Mouse (Mus musculus): ENCODE results near the gene Dip2b.
A peak's percentile ranks its signal among the peaks of the same experiment; 100 is the strongest.
"Not testable (repeated sequence)": the region's sequence is repeated elsewhere in the genome, so short reads cannot be mapped to it uniquely, and the experiment has no call there.

Gene Dip2b

DNA sequence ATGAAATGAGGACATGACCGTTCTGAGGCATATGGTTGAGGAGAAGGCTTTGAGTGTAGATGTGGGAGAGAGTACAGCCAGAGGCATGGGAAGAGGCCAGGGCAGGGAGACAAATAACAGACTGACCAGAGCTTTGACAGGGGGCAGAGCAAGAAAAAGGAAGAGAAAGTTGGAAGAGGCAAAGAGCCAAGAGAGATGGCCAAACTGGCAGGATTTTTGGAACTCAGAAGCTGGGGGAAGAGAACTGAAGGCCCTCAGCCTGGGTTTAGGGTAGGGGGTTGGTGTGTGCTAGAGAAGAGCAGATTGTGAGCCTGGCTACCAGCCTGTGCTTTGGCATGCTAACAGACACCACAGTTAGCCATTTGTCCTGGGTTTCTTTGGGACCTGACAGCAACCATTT lies 187.4 kb downstream of the Dip2b start:
- peak; percentile 85 to 91 for DNase-seq

DNA sequence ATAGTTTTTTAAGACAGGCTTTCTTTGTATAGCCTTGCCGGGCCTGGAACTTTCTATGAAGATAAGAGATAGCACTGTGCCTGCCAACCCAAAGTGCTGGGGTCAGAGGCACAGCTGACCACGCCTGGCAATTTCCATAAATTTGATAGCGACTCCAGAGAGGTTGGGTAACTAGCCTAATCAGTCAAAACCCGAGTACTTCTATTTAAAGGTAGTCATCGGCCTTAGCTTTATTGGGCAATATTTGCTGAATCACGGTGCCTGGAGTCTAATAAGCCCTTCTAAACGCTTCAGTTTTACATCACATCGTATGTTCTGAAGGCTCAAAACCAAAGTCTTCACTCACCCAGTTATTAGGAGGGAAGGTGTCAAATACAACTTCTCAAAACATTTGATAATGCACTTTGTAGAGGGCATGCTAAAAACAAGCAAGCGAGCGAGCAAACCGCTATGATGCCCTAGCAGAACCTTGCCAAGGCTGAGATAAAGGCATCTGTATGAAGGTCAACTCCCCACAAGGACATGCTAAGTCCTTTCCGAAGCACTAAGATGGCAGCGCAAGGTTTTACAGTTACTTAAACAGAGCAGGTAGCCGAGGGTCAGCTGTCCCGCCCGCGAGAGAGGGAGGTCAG lies 188.7 kb downstream of the Dip2b start:
- no peak for DNase-seq

GRCm38 (mm10) chr15:100227663-100228534 lies 189.4 kb downstream of the Dip2b start, which contains the start of gene Atf1:
TSS of gene Atf1 (plus strand) at chr15:100227819.
- peak; percentile 97 for DNase-seq

DNA sequence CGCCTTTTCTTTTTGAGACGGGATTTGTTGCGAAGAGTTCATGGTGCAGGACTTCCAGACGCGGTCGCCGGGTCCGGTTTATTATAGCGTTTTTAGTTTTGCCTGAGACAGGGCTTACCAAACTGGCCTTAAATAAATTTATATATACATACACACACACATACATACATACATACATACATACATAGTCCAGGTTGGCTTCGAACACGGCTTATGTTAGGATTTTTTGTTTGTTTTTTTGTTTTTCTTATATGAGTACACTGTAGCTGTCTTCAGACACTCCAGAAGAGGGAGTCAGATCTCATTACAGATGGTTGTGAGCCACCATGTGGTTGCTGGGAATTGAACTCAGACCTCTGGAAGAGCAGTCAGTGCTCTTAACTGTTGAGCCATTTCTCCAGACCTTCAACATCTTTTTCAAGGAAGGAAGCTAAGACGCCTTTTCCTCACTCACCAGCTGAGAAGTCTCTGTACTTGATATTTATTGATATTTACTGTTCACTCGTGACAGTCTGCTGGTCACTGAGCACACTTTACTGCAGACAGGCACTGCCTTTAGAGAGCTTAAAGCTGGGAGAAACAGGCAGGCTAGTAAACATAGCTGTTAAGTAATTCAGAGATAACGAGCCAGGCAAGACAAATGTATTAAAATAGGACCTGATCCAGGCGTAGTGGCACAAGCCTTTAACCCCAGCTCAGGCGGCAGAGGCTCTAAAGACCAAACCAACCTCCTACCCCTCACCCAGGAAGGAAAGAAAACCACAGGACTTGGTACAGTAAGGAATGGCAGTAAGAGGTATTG lies 190.3 kb downstream of the Dip2b start:
- no peak for DNase-seq

GRCm38 (mm10) chr15:100230655-100231054 lies 192.2 kb downstream of the Dip2b start:
- DNase-seq: no peak

DNA sequence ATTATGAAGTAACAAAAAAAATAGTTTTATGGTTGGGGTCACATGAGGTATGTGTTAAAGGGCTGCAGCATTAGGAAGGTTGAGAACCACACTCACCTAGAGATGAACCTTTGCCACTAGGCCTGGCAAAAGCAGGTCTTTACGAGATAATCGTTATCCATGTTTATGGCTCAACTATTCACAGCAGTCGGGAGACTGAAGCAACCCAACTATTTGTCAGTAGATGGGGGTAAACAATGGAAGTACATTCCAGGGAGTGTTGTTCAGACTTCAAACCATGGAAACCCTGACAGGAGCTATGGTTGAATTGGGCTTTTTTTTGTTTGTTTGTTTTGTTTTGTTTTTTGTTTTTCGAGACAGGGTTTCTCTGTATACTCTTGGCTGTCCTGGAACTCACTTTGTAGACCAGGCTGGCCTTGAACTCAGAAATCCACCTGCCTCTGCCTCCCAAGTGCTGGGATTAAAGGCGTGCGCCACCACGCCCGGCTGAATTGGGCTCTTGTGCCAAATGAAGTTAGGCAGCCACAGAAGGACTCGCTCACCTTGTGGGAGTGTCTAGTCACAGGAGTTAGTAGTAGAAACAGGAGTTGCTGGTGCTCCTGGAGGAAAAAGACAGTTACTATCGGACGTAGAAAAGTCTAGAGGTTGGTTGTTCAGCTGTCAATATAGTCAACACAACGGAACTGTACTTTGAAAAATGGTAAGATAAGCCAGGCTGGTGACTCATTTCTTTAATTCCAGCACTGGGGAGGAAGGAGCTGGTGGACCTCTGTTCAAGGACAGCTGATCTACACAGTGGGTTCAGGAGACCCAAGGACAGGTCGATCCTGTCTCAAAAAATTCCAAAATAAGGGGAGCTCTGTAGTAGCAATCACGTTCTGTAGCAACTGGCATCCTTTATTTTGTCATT lies 193.4 kb downstream of the Dip2b start:
- no peak for DNase-seq

DNA sequence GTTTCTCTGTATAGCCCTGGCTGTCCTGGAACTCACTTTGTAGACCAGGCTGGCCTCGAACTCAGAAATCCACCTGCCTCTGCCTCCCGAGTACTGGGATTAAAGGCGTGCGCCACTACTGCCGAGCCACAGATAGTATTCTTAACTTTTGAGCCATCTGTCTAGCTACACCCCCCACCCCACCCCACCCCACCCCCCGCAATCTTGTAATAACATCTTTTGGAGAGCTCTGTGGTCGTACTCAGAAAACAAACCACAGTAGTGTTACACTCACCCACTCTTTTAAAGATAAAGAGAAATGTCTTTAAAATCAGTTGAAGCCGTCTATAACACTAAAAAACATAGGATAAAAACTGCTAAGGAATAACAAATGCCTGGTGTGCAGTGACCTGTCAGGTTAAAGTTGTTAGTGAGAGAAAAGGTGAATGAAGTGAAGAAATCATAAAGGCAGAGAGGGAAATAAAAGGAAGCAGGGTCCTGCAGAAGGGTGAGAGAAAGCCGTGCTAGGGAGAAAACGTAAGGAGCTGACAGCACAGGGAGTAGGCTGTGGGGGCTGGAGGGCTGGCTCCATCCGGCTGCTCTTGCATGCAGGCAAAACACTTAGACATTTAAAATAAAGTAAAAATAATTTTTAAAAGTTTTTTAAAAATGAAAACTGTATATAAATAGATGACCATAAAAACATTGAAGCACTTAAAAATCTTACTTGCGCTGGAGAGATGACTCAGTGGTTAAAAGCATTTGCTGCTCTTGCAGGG lies 196.9 kb downstream of the Dip2b start:
- DNase-seq: no peak

GRCm38 (mm10) chr15:100236952-100237351 lies 198.5 kb downstream of the Dip2b start:
- no peak for DNase-seq

DNA sequence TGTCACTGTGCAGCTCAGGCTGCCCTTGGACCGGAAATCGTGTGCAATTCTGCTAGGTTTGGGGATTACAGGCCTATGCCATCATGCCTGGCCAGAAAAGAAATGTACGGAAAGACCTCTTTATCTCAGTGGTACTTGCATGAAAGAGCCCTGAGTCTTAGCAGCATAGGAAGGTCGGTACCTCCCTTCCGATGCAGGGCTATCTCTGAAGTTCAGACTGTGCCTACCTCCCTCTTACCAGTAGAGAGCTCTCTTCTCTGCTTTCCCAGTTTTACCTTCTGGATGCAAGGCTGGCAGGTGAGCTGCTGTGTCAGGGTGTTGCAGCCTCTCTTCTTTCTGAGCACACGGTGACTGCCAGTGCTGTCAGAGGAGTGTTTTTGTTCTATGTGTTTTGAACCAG lies 203.3 kb downstream of the Dip2b start:
- DNase-seq: no peak

DNA sequence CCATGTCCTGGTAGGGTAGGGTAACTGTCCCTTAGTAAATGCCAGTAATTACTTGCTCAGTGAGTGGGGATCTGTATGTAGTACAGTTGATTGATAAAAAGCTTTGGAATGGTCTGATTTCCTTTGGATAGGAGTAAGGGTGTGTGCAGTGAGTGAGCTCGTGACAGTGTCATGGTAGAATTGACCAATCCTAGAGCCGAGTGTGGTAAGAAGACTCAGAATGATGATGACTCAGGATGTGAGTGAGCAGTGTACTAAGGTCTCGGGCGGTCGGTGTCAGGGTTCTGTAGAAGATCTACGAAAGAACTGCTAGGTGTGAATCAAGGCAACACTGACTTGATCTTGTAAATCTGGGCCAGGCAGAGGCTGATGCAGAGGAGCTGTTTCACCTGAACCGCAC lies 207.5 kb downstream of the Dip2b start:
- no peak for DNase-seq

- DNase-seq: no peak
These were observed 208.8 kb downstream of the Dip2b start for GRCm38 (mm10) chr15:100247296-100247695.

DNA sequence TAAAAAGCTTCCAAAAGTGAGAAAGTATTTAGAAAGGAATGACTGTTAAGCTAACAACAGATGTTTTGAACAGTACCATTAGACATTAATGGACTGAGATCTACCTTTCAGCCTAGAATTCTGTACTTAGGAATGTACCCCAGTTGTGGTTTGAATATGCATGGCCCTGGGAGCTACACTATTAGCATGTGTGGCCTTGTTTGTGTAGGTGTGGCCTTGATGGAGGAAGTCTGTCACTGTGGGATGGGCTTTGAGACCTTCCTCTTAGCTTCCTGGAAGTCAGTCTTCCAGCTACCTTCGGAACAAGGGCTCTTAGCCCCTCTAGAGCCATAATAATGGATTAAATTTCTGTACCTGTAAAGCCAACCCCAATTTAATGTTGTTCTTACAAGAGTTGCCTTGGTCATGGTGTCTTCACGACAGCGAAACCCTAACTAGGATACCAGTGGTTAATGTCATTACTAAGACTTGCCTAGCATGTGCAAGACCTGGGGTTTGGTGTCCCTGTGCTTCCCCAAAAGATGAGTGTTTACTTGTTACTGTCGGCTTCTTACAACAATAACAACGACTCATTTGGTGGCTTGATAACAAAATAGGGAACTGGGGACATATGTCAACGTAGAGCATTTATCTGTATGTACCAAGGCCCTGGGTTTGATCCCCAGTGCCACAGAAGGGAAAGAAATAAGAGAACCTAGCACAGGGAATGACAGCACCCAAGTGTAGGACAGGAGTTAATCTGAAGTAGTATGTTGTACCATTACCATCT lies 210.4 kb downstream of the Dip2b start:
- DNase-seq: no peak

DNA sequence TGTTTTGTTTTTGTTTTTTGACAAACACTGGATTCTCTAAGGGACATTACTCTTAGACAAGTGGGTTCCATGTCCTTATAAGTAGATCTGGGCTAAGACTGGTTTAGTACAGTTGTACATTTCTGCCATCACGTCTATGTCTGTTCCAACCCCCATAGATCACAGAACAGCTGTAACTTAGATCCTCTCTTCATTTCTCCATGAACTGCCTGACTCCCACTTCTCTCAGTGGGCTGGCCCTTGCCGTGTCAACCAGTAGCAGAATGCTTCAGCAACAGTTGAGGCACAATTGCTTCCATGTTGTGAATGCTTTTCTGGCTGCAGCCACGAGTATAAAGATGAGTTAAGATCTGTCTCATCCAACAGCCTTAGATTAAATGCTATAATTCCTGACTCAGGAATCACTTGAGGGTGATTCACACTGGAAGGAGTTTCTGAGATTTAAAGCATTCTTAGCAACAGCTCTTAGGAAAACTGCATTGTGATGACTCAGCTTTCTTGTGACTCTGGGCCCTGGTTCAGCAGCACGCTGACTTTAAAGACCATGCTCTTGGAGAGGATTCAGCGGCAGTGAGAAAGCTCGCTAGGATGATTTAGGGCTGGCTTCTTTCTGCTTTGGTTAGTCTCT lies 212.8 kb downstream of the Dip2b start:
- no peak for DNase-seq

GRCm38 (mm10) chr15:100256386-100256785 lies 217.9 kb downstream of the Dip2b start:
- DNase-seq: no peak

GRCm38 (mm10) chr15:100257305-100257704 lies 218.8 kb downstream of the Dip2b start:
- no peak for DNase-seq

- DNase-seq: no peak
These were observed 220.4 kb downstream of the Dip2b start for GRCm38 (mm10) chr15:100258646-100259425.

DNA sequence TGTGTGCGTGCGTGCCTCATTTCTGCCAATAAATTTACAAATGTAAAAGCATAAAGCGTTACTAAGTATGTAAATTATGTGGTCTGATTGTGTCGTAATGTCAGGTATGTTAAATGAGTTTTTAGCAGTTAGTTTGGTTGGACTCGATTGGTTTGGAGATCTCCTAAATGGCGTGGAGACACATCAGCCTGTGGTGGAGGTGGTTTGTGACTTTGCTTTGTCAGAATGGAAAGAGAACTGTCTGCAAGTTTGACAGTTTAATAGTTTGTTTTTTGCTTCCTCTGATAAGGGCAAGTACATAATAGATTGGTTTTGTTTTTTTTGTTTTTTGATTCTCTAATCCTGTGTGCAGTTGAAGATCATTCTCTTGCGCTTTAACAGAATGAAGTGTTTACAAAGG lies 221.9 kb downstream of the Dip2b start:
- not testable (repeated sequence) for DNase-seq

- peak; percentile 29 to 47 for DNase-seq
These were observed 224.9 kb downstream of the Dip2b start for GRCm38 (mm10) chr15:100263246-100263905.

All from cerebellum, postnatal 14 days (tissue).